Mouse (Mus musculus): Measurements from ENCODE around the gene Slfn5.
A peak's percentile ranks its signal among the peaks of the same experiment; 100 is the strongest.
"Not testable (repeated sequence)": the region's sequence is repeated elsewhere in the genome, so short reads cannot be mapped to it uniquely, and the experiment has no call there.

Slfn5 gene

GRCm38 (mm10) chr11:82950736-82951481, at the start of gene Slfn5:
Gene Slfn5 (plus strand): TSS chr11:82951349.
- peak; percentile 61 for DNase-seq (ENCODE audit: low spot score)

- DNase-seq (ENCODE audit: low spot score), result no peak
Measured at GRCm38 (mm10) chr11:82901606-82902310, 49.4 kb upstream of the Slfn5 start.

GRCm38 (mm10) chr11:82904952-82905351, 46.2 kb upstream of the Slfn5 start:
- no peak for DNase-seq (ENCODE audit: low spot score)

- DNase-seq (ENCODE audit: low spot score), result no peak
Measured at GRCm38 (mm10) chr11:82905816-82906215, 45.3 kb upstream of the Slfn5 start.

- peak; percentile 91 for DNase-seq (ENCODE audit: low spot score)
Measured at GRCm38 (mm10) chr11:82907651-82908607, 43.2 kb upstream of the Slfn5 start, which contains the start of gene Nle1. Gene Nle1 (minus strand): TSS chr11:82908411.

- DNase-seq (ENCODE audit: low spot score), result no peak
Measured at GRCm38 (mm10) chr11:82908608-82908989, 42.5 kb upstream of the Slfn5 start.

- no peak for DNase-seq (ENCODE audit: low spot score)
Measured at GRCm38 (mm10) chr11:82910250-82910649, 40.9 kb upstream of the Slfn5 start, which contains the start of gene Unc45b. Gene Unc45b (plus strand): TSS chr11:82910550.

- DNase-seq (ENCODE audit: low spot score), result no peak
Measured at GRCm38 (mm10) chr11:82910679-82911389, 40.3 kb upstream of the Slfn5 start.

- DNase-seq (ENCODE audit: low spot score), result peak; percentile 69
Measured at GRCm38 (mm10) chr11:82914711-82915352, 36.3 kb upstream of the Slfn5 start.

GRCm38 (mm10) chr11:82920768-82921167, 30.4 kb upstream of the Slfn5 start:
- DNase-seq (ENCODE audit: low spot score), result no peak

GRCm38 (mm10) chr11:82921691-82922090, 29.5 kb upstream of the Slfn5 start:
- no peak for DNase-seq (ENCODE audit: low spot score)

GRCm38 (mm10) chr11:82923910-82924309, 27.2 kb upstream of the Slfn5 start:
- not testable (repeated sequence) for DNase-seq (ENCODE audit: low spot score)

GRCm38 (mm10) chr11:82928897-82929632, 22.1 kb upstream of the Slfn5 start:
- DNase-seq (ENCODE audit: low spot score), result no peak

GRCm38 (mm10) chr11:82929633-82929950, 21.6 kb upstream of the Slfn5 start:
- no peak for DNase-seq (ENCODE audit: low spot score)

- DNase-seq (ENCODE audit: low spot score), result not testable (repeated sequence)
Measured at GRCm38 (mm10) chr11:82930391-82930955, 20.7 kb upstream of the Slfn5 start.

- DNase-seq (ENCODE audit: low spot score), result not testable (repeated sequence)
Measured at GRCm38 (mm10) chr11:82931161-82931560, 20.0 kb upstream of the Slfn5 start.

GRCm38 (mm10) chr11:82931671-82932450, 19.3 kb upstream of the Slfn5 start:
- not testable (repeated sequence) for DNase-seq (ENCODE audit: low spot score)

GRCm38 (mm10) chr11:82933186-82933585, 18.0 kb upstream of the Slfn5 start:
- no peak for DNase-seq (ENCODE audit: low spot score)

- no peak for DNase-seq (ENCODE audit: low spot score)
Measured at GRCm38 (mm10) chr11:82943336-82943735, 7.8 kb upstream of the Slfn5 start.

Data from lung, postnatal 25 days (tissue).